Mouse (Mus musculus): ENCODE results near the gene Trim69.

DNA sequence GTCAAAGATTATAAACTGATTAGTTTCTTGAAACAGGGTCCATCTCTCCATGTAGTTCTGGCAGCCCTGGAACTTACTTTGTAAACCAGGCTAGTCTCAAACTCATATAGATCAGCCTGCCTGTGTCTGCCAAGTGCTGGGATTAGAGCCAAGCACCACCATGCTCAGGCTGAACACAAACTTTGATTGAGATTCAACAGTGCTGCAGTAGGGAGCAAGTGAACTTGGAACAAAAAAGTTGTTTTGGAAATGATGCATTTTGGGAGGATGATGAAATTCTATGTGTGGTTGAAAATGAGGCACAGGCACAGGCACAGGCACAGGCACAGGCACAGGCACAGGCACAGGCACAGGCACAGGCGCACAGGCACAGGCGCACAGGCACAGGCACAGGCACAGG is 11.7 kb downstream of the Trim69 start:
- TF ChIP-seq POLR2A (IDR thresholded peaks at IDR 0.05; ENCODE audit: low read depth, low read length) (no peak), CTCF (IDR thresholded peaks at IDR 0.05; ENCODE audit: extremely low read depth, insufficient read depth, insufficient read length, insufficient replicate concordance) (no peak)

Data from spleen, adult 2 months (tissue).